Mouse (Mus musculus): ENCODE measurements at regions not wholly inside any gene's neighbourhood (a gene's known extent, or its start where the extent isn't known, plus 50 kb on each side); places are given as distances from the start of the nearest gene placed in this dataset.

- DNase-seq = no peak
Observed at GRCm38 (mm10) chr12:54577235-54577634, 79.1 kb downstream of the Sptssa start.

GRCm38 (mm10) chr12:54576821-54577220 is 79.6 kb downstream of the Sptssa start:
- no peak for DNase-seq

DNA sequence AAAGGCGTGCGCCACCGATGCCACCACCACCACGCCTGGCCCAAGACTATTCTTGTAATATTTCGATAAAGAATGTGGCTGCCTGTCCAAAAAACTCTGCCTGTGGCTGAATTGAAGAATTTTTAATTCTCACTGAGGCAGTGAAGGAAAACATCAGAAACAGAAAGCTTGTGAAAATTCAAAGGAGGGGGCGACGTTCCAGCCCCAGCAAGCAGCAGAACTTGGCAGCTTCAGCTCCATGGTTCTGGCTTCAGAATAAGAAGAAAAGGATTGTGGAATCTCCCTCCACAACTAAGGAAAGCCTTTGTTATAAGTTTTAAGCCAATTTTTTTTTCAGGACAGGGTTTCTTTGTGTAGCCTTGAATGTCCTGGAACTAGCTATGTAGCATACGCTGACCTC is 83.5 kb downstream of the Sptssa start:
- DNase-seq = no peak

DNA sequence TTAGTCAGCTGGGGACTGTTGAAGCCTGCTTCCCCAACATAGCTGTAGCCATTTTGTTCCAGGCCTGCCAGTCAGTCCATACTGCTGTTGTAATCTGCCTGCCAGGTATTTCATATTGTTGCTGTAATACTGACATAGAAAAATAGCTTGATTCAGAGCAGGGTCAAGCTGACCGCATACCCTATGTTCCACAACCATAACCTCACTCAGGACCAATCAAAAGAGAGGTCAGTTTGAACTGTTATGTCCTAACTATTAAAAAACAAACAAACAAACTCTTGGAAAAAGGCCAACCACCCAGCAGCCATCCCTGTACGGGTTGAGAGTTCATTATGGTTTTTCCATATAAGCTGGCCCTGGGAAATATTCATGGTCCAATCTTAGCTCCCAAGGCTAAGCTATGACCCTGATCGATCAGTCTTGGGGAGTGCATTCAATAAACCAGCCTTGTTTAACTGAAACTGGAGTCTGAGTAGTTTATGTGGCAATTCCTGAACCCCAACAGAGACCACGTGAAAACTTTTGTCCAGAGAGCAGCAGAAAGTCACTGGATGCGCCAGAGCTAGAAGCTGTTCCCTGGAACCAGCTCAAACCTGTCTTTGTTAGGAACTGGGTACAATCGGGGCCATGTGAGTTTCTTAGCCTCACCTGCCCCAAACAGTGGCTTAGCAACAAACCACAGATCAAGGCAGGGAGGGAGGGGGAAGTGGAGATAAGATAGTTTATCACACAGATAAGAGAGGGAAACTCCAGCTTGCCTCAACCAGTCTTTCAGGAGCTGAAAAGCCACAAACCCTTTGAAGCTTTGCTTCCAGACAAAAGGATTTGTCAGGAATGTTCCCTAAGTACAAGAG is 88.1 kb downstream of the Sptssa start:
- no peak for DNase-seq

- no peak for DNase-seq
Observed at GRCm38 (mm10) chr12:54567426-54567790, 89.0 kb downstream of the Sptssa start.

GRCm38 (mm10) chr12:54566532-54567425 is 89.6 kb downstream of the Sptssa start:
- no peak for DNase-seq

DNA sequence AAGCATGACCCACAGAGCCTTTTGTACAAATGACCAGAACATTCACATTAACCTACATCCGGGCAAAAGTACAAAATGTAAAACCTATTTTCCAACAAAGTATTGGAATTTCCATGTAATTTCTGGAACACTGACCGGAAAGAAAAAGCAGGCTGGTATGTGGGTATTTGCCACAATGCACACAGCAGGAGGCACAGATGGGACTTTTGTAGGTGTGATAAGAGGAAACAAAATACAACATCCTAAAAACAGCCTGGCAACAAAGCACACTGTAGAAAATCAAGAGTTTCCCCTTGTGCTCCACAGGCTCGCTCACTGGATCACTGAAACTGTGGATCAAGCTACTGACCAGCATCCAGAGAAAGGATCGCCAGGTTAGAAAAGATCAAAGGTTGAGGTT is 94.4 kb downstream of the Sptssa start:
- DNase-seq = peak; percentile 10

GRCm38 (mm10) chr12:54558106-54558505 is 98.3 kb downstream of the Sptssa start:
- peak; percentile 42 for DNase-seq

DNA sequence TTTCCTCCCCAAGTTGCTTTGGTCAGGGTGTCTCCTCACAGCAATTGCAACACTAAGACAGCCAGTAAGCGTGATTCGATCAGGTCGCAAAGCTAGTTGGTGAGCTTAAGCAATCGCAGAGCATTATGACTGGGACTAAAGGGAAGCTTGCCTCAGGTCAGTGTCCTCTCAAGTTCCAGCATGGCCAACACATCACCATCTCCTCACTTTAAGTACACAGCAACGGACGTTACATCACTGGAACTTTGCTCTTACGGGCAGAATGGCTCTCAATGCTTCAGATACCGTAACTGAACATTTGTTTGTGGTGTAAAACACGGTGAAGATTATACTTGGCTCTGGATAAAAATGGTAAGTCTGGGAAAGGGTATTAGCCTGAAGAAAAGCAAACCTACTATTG is 106.7 kb downstream of the Sptssa start:
- peak; percentile 44 for DNase-seq

DNA sequence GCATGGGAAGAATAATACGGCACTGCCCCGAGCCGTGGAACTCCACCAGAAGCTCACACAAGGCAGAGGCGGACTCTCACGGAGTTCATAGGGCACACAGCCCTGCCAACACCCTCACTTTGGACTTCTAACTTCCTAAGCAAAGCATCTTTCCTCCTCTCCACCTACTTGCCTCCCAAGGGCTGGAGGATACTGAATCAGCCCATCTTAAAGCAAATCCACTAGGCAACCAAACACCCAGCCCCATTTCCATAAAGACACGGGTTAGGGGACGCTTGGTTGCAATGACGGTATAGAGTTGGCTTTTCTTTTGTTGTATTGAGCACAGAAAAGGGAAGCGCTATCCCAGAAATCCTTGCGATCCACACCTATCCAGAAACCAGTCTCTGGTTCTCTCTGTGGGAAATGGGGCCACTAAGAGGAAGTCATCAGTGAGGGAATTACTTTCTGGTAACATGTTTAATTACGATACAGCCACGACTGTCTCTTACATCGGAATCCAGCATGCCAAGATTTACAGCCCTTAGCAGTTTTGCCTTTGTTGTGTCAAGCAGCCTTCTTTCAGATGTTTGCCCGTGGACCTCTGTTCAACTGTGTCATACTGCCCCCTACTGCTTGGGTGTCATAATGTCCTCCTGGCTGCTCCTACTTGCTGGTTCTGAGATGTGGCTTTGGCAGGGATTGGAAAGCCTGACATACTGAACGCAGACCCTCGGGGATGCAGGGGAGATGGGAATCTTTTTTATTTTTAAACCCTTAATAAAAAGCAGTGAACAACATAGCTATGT is 110.4 kb downstream of the Sptssa start:
- DNase-seq = peak; percentile 82

DNA sequence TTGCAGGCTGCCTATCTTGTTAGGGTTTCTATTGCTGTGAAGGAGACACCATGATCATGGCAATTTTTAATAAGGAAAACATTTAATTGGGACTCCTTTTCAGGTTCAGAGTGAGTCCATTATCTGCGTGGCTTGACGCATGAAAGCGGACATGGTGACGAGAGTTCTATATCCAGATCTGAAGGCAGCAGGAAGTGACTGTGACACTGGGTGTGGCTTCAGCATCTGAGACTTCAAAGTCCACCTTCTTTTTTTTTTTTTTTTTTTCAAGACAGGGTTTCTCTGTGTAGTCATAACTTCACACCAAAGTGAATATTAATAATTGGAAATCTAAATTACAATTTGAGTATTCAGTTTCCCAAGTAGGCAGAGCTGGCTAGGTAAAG is 118.1 kb downstream of the Sptssa start:
- DNase-seq = no peak

DNA sequence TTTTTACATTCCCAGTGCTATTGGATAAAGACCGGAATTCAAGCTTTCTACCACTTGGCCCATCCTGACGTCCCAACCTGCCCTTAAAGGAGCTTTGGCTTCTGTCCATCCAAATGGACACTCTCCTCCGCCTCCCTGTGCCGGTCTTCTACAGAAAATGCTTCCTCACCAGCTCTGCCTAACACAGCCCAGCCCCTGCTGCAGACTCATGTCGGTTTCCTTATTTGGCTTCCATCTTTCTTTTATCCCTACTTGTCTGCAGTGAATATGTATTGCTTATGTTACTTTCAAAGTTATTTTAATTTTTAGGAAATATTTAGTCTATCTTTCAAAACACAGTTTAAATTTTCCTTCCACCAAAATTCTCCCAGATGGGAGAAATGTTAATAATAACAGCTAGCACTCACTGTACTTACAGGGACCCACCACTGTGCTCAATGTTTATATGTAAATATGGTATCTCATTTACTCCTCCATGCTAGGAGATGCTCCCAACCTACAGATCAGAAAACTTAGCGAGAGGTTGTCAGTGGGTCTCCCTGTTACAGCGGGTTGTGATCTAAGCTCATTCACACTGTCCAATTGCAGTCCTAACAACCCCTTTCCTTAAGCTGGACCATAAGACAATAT is 118.6 kb downstream of the Sptssa start:
- peak; percentile 48 for DNase-seq

DNA sequence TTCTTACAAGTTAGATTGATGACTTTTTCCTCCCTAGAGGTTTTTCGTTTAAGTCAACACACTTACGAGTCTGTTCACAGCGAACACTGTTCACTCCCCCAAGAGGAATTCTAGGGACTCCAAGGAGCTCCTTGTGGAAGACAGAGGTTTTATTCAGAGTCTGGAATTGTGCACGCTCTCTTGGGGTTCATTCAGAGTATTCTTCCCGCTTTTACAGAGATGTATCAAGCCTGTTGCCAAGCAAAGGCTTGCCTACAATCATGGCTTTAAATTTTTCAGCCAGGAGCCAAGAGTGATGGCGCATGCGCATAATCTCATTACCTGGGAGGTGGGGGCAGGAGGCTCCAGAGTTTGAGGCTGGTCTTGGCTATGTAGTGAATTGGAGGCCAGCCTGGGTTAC is 119.4 kb downstream of the Sptssa start:
- no peak for DNase-seq

- DNase-seq = peak; percentile 60
Observed at GRCm38 (mm10) chr12:54535556-54536516, 120.5 kb downstream of the Sptssa start.

DNA sequence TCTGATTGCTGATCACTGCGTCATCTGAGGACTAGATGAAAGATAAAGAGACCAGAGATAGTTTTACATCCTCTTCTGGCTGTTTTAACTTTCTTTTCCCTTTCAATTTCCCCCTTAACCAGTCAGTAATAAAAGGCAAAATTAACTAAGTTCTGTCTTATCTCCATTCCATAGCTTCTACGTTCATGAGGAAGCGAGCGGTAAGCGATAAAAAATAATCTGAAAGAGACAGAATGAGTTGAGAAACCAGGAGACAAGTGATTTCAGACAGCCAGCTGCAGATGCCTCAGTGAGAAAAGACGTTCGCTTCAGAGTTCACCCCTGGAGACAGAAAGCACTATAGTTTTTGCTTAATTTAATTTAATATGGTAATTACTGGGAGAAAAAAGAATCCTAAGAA is 121.5 kb downstream of the Sptssa start:
- DNase-seq = peak; percentile 7

GRCm38 (mm10) chr12:54533134-54533533 is 123.2 kb downstream of the Sptssa start:
- DNase-seq = peak; percentile 49

DNA sequence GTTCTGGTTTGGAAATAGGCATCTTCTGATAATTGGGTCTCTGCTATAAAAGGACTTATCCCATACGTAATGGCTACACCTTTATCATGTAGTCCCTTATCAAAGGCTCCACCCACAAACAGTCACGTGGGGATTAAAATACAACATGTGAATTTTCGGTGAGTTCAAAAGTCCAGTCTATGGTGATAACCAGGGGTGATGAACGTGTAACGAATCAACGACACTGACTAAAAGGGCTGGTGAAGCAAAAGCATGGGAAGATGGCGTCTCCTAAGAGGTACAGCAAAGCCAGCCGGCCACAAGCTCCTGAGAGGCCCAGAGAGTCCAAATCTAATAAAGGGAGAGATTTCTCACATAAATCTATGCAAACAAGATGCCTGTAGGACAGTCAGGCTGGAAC is 124.3 kb downstream of the Sptssa start:
- peak; percentile 76 for DNase-seq

- peak; percentile 5 for DNase-seq
Observed at GRCm38 (mm10) chr12:54528046-54528445, 128.3 kb downstream of the Sptssa start.

- no peak for DNase-seq
Observed at GRCm38 (mm10) chr12:54527577-54527976, 128.8 kb downstream of the Sptssa start.

GRCm38 (mm10) chr12:54520406-54520805 is 136.0 kb downstream of the Sptssa start:
- peak; percentile 3 for DNase-seq

- peak; percentile 82 for DNase-seq
Observed at GRCm38 (mm10) chr12:54519370-54519769, 137.0 kb downstream of the Sptssa start.
